Mouse (Mus musculus) liver, adult 2 months (tissue): ENCODE measurements around the gene Ttc7. TPM values are rescaled to one million over a fixed set of nuclear protein-coding genes. Genes with fewer than 3 reads are reported as not detected.
A peak's percentile ranks its signal among the peaks of the same experiment; 100 is the strongest.

Experiments
- DNase-seq: peaks from one replicate; pipeline ENCODE4 v3.0.0-alpha.2; 2011; ENCODE audit warnings: low read depth, low spot score; ENCODE audit errors: extremely low read depth
- H3K27ac ChIP-seq: fragments of 200-500 bp; replicated peaks from 2 replicates; pipeline ENCODE4 v1.5.1; 2012; ENCODE audit warnings: low read depth, mild to moderate bottlenecking, control low read depth, inconsistent platforms, low read length; ENCODE audit not compliant: insufficient read depth
- H3K27me3 ChIP-seq: fragments of 200-500 bp; 2 replicates; pipeline ENCODE4 v1.6.1; 2012; ENCODE audit warnings: mild to moderate bottlenecking, moderate library complexity, low read length, inconsistent platforms; ENCODE audit not compliant: control insufficient read depth, insufficient read depth
- H3K36me3 ChIP-seq: fragments of 200-500 bp; 2 replicates; pipeline ENCODE4 v1.6.1; 2012; ENCODE audit warnings: low read length, inconsistent platforms; ENCODE audit not compliant: control insufficient read depth, insufficient read depth
- H3K4me1 ChIP-seq: fragments of 200-500 bp; 2 replicates; pipeline ENCODE4 v1.6.1; 2011; ENCODE audit warnings: low read length; ENCODE audit not compliant: control insufficient read depth, insufficient read depth
- H3K4me3 ChIP-seq: fragments of 200-500 bp; 2 replicates; pipeline ENCODE4 v1.5.1; 2011; ENCODE audit warnings: low read depth, mild to moderate bottlenecking, control low read depth, low read length, moderate library complexity; ENCODE audit not compliant: insufficient read depth
- H3K79me2 ChIP-seq: fragments of 200-500 bp; 2 replicates; pipeline ENCODE4 v1.6.1; 2012; ENCODE audit warnings: inconsistent platforms, mild to moderate bottlenecking, low read length, moderate library complexity; ENCODE audit not compliant: control insufficient read depth, insufficient read depth
- H3K9ac ChIP-seq: fragments of 200-500 bp; 2 replicates; pipeline ENCODE4 v1.6.1; 2012; ENCODE audit warnings: low read depth, mild to moderate bottlenecking, control low read depth, inconsistent platforms, low read length
- CTCF ChIP-seq: fragments of 200-500 bp; IDR thresholded peaks from 2 replicates; pipeline ENCODE4 v1.5.1; 2011; ENCODE audit warnings: low read depth, low read length, control low read depth
- POLR2A ChIP-seq: fragments of 200-500 bp; IDR thresholded peaks from 2 replicates; pipeline ENCODE4 v1.6.1; 2011; ENCODE audit warnings: low read length, control low read depth; ENCODE audit not compliant: insufficient read depth; ENCODE audit errors: extremely low read depth
- WGBS: fragments of 180-500 bp; shearing (Covaris S2); methylation state at CpG from one replicate; pipeline ENCODE4 v1.1.7; 2018; 5-methylcytosine and 5-hydroxymethylcytosine counted together
- polyA plus RNA-seq: library from polyadenylated mRNA; depleted of rRNA; stranded (reverse); fragments of >200 nt; gene quantifications from 2 replicates; pipeline ENCODE4 v1.2.3, GENCODE M21; 2012
- total RNA-seq: library from RNA; depleted of rRNA; stranded (reverse); fragments of >200 nt; gene quantifications from 2 replicates; pipeline ENCODE4 v1.2.3, GENCODE M21; 2014

The Ttc7 gene
- total and polyA plus RNA-seq, 2 experiments, result 19.0 to 36.5 TPM

GRCm38 (mm10) chr17:87321673-87322072 is 39.0 kb downstream of the Ttc7 start:
- Histone ChIP-seq H3K79me2 (no peaks in the 10 kb centered on the region), H3K27ac (no peak overlapping the region), H3K36me3 (peaks cover 19% of the 10 kb centered on the region), H3K4me3 (no peak overlapping the region), H3K4me1 (peaks cover 7% of the 10 kb centered on the region), H3K9ac (no peak overlapping the region), H3K27me3 (no peaks in the 10 kb centered on the region)
- WGBS, result 100% methylated on average over 1 of the region's 1 CpGs
- peak; percentile 57 for DNase-seq
- TF ChIP-seq CTCF (peak; percentile 58; the same call in 1 of the 2 replicates), POLR2A (no peak)

GRCm38 (mm10) chr17:87323215-87323614 is 40.5 kb downstream of the Ttc7 start:
- H3K4me1 ChIP-seq, result peaks cover 3% of the 10 kb centered on the region
- H3K36me3 ChIP-seq, result peaks cover 19% of the 10 kb centered on the region
- DNase-seq, result no peak
- H3K4me3 ChIP-seq, result no peak overlapping the region
- 83% methylated on average over 9 of the region's 9 CpGs for WGBS
- H3K27me3 ChIP-seq, result no peaks in the 10 kb centered on the region
- no peak for TF ChIP-seq POLR2A
- TF ChIP-seq CTCF, result no peak
- no peak overlapping the region for H3K27ac ChIP-seq
- H3K79me2 ChIP-seq, result no peaks in the 10 kb centered on the region
- H3K9ac ChIP-seq, result no peak overlapping the region

DNA sequence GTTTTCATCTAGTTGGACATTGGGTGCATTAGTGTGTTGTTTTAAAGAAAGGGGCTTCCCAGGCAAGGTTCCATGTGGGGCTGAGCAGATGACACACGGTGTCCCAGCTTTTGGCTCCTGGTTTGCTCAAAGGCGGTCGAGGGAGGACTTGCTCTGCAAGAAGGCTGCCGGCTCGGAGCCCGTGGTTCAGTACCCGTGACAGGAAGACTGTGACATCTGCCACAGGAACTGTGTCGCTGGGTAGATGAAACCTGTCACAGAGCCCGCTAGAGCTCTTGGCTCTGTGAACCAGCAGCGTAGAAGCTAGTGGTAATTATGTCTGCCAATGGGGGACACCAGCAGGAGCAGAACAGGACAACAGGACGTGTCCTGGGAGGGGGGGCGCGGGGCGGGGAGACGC is 42.8 kb downstream of the Ttc7 start:
- Histone ChIP-seq H3K4me1 (no peaks in the 10 kb centered on the region), H3K4me3 (no peak overlapping the region), H3K27me3 (no peaks in the 10 kb centered on the region), H3K9ac (no peak overlapping the region), H3K36me3 (peaks cover 25% of the 10 kb centered on the region), H3K27ac (no peak overlapping the region), H3K79me2 (no peaks in the 10 kb centered on the region)
- DNase-seq, result no peak
- TF ChIP-seq CTCF, result no peak
- TF ChIP-seq POLR2A, result no peak
- WGBS, result 86% methylated on average over 15 of the region's 15 CpGs

GRCm38 (mm10) chr17:87326987-87327386 is 44.3 kb downstream of the Ttc7 start:
- Histone ChIP-seq H3K79me2 (no peaks in the 10 kb centered on the region), H3K4me3 (no peak overlapping the region), H3K27me3 (no peaks in the 10 kb centered on the region), H3K4me1 (no peaks in the 10 kb centered on the region; the same call in 1 of the 2 replicates), H3K27ac (no peak overlapping the region), H3K9ac (no peak overlapping the region), H3K36me3 (peaks cover 21% of the 10 kb centered on the region)
- WGBS, result 73% methylated on average over 6 of the region's 6 CpGs
- TF ChIP-seq POLR2A (no peak), CTCF (no peak)
- DNase-seq, result no peak

DNA sequence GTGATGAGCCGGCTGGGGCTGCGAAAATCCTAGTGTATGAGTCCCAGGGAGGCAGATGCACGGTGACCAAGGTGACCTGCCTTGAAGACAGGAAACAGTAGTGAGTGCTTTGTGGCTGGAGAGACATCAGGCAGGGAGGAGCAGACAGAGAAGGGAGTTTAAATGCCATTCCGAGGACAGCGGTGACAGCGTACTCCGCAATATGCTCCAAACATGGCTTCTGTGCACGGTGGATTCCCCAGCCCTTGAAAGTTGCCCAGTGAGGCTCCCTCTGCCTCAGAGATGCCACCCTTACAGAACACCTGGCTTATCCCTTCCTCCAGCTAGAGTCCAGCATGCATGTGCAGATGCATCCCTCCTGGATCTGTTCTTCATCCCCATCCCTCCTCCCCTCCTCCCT is 45.0 kb downstream of the Ttc7 start:
- no peak overlapping the region for H3K27ac ChIP-seq
- TF ChIP-seq POLR2A (no peak), CTCF (no peak)
- H3K36me3 ChIP-seq, result peaks cover 19% of the 10 kb centered on the region
- no peaks in the 10 kb centered on the region; the same call in 1 of the 2 replicates for H3K4me1 ChIP-seq
- no peak for DNase-seq
- no peaks in the 10 kb centered on the region for H3K79me2 ChIP-seq
- WGBS, result 93% methylated on average over 8 of the region's 8 CpGs
- no peak overlapping the region for H3K4me3 ChIP-seq
- no peak overlapping the region for H3K9ac ChIP-seq
- no peaks in the 10 kb centered on the region for H3K27me3 ChIP-seq

GRCm38 (mm10) chr17:87328177-87328768 is 45.6 kb downstream of the Ttc7 start:
- no peak overlapping the region for H3K27ac ChIP-seq
- peaks cover 17% of the 10 kb centered on the region for H3K36me3 ChIP-seq
- H3K4me3 ChIP-seq, result no peak overlapping the region
- H3K4me1 ChIP-seq, result no peaks in the 10 kb centered on the region; the same call in 1 of the 2 replicates
- no peaks in the 10 kb centered on the region for H3K27me3 ChIP-seq
- WGBS, result 78% methylated on average over 9 of the region's 9 CpGs
- no peaks in the 10 kb centered on the region for H3K79me2 ChIP-seq
- no peak overlapping the region for H3K9ac ChIP-seq
- TF ChIP-seq CTCF (no peak), POLR2A (no peak)
- no peak for DNase-seq
